Mouse (Mus musculus) limb, embryonic 13.5 days (tissue): Measurements from ENCODE around the gene Itgae. TPM values are rescaled to one million over a fixed set of nuclear protein-coding genes. Genes with fewer than 3 reads are reported as not detected.

ENCODE experiments used
- ATAC-seq: fragments of 200-750 bp; cut with Nextera tagmentation; 2 replicates; pipeline ENCODE4 v1.8.0; 2017; ENCODE audit warnings: low read depth, moderate number of reproducible peaks, moderate TSS enrichment; ENCODE audit not compliant: low FRiP score
- H3K27ac ChIP-seq: fragments of 300-500 bp; sonication (generic); 2 replicates; pipeline ENCODE4 v1.5.1; 2015; ENCODE audit warnings: inconsistent platforms, mild to moderate bottlenecking, moderate library complexity
- H3K27me3 ChIP-seq: fragments of 300-500 bp; sonication (generic); 2 replicates; pipeline ENCODE4 v1.6.1; 2015; ENCODE audit warnings: mild to moderate bottlenecking, inconsistent platforms
- H3K36me3 ChIP-seq: fragments of 300-500 bp; sonication (generic); 2 replicates; pipeline ENCODE4 v1.6.1; 2015; ENCODE audit warnings: inconsistent platforms, mild to moderate bottlenecking, moderate library complexity
- H3K4me1 ChIP-seq: fragments of 300-500 bp; sonication (generic); 2 replicates; pipeline ENCODE4 v1.6.1; 2015; ENCODE audit warnings: inconsistent platforms
- H3K4me2 ChIP-seq: fragments of 300-500 bp; sonication (generic); replicated peaks from 2 replicates; pipeline ENCODE4 v1.6.1; 2015; ENCODE audit warnings: inconsistent platforms, mild to moderate bottlenecking, moderate library complexity
- H3K4me3 ChIP-seq: fragments of 300-500 bp; sonication (generic); 2 replicates; pipeline ENCODE4 v1.5.1; 2015; ENCODE audit warnings: moderate library complexity, mild to moderate bottlenecking, inconsistent platforms
- H3K9ac ChIP-seq: fragments of 300-500 bp; sonication (generic); 2 replicates; pipeline ENCODE4 v1.6.1; 2015; ENCODE audit warnings: mild to moderate bottlenecking, inconsistent platforms
- H3K9me3 ChIP-seq: fragments of 300-500 bp; sonication (generic); 2 replicates; pipeline ENCODE4 v1.6.1; 2016; ENCODE audit warnings: inconsistent platforms
- WGBS: fragments of 180-500 bp; shearing (Covaris S2); methylation state at CpG from one replicate; pipeline ENCODE4 v1.1.7; 2015; 5-methylcytosine and 5-hydroxymethylcytosine counted together
- polyA plus RNA-seq: library from polyadenylated mRNA; unstranded; fragments of >200 nt; fragmentation: Nextera tagmentation; extraction: Ambion mirVana; gene quantifications from 2 replicates; pipeline ENCODE4 v1.2.1, GENCODE M21; 2015

The Itgae gene
- polyA plus RNA-seq, 1 experiment from 2014 or later = 0.57 TPM

DNA sequence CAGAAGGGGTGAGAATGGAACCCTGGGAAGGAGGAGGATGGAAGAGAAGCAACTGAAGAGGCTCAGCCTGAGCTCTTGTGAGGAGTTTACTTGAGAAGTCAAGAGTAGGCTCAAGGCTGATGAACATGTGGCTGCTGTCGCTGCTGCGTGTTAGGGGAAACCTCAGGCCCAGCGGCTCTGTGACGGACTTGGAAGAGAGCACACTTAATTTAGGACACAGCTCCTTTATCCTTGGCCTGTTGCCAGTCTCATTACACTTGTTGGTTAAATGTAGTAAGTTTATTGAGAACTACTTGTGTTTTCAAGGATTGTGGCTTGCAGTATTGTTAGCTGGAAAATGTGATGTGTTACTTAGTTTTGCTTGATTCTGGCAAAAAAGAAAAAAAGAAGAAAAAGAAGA, 13.7 kb upstream of the Itgae start:
- Histone ChIP-seq H3K4me3 (no peak overlapping the region), H3K27ac (no peak overlapping the region), H3K4me1 (no peaks in the 10 kb centered on the region), H3K27me3 (no peaks in the 10 kb centered on the region), H3K4me2 (no peak overlapping the region), H3K36me3 (peaks cover 86% of the 10 kb centered on the region), H3K9me3 (no peaks in the 10 kb centered on the region), H3K9ac (no peak overlapping the region)
- 65% methylated on average over 4 of the region's 4 CpGs for WGBS
- no peak for ATAC-seq

DNA sequence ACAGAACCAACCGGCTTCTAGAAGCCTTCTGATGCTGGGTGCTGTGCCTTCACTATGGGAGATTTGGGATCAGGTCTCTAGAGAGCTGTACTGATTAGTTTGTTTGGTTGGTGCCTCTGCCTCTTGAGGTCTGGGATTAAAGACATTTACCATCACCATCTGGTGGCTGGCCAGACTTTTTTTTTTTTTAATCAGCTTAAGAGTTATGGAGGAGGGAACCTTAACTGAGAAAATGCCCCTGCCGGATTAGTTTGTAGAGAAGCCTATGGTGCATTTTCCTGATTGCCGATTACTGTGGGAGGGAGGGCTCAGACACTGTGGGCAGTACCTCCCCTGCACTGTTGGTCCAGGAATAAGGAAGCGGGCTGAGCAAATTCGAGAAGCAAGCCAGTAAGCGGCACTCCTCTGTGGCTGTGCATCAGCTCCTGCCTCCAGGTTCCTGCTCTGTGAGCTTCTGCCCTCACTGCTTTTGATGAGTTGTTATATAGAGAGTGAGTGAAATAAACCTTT, 13.1 kb upstream of the Itgae start:
- peaks cover 89% of the 10 kb centered on the region for H3K36me3 ChIP-seq

DNA sequence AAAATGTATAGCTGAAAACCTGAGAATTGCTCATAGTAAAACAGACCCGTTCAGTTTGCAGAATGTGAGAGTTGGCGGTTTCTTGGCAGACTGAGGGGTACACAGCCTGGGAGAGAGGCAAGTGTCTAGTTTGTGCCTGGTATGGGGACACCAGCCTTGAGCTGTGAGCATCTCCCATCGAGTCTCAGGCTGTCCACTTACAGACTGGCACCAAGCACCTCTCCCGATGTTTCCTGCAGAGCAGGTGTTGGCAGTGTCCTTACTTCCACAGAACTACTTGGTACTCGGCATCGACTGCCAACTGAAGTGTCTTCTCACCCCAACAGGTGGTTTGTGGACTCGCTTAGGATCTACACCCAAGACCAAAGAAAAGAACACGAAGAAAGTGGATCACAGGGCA, 11.8 kb upstream of the Itgae start:
- no peaks in the 10 kb centered on the region for H3K27me3 ChIP-seq
- H3K4me1 ChIP-seq = no peaks in the 10 kb centered on the region
- no peak overlapping the region for H3K4me2 ChIP-seq
- peaks cover 81% of the 10 kb centered on the region for H3K36me3 ChIP-seq
- no peak overlapping the region for H3K9ac ChIP-seq
- no peaks in the 10 kb centered on the region for H3K9me3 ChIP-seq
- no peak overlapping the region for H3K27ac ChIP-seq
- WGBS = 92% methylated on average over 8 of the region's 8 CpGs
- ATAC-seq = no peak
- no peak overlapping the region for H3K4me3 ChIP-seq

More for the DNA sequence above, 13.1 kb upstream of the Itgae start:
- Histone ChIP-seq H3K4me2 (no peak overlapping the region), H3K9ac (no peak overlapping the region), H3K27me3 (no peaks in the 10 kb centered on the region), H3K4me3 (no peak overlapping the region), H3K9me3 (no peaks in the 10 kb centered on the region), H3K4me1 (no peaks in the 10 kb centered on the region), H3K27ac (no peak overlapping the region)
- WGBS = 85% methylated on average over 6 of the region's 6 CpGs
- no peak for ATAC-seq

DNA sequence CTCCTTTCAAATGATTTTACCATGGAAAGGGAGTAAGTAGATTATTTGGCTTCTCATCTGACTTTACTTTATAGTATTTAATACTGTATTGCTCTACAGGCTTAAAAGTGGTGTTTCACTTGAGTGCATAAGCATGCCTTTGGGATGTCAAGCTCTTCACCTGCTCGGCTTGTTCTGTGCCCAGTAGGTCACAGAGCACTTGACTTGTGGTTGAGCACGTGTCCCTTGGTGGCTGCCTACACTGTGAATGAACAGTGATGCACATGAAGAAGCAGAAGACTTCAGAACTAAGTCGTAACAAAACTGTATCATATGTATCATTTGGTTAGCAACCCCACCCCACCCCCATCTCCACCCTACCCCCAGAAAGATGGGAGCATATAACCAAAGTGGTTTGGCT, 10.1 kb upstream of the Itgae start:
- Histone ChIP-seq H3K36me3 (peaks cover 64% of the 10 kb centered on the region), H3K4me3 (no peak overlapping the region), H3K27ac (no peak overlapping the region), H3K4me2 (no peak overlapping the region), H3K9me3 (no peaks in the 10 kb centered on the region), H3K9ac (no peak overlapping the region), H3K27me3 (no peaks in the 10 kb centered on the region), H3K4me1 (peaks cover 16% of the 10 kb centered on the region)
- WGBS = 90% methylated on average over 3 of the region's 3 CpGs
- ATAC-seq = no peak

DNA sequence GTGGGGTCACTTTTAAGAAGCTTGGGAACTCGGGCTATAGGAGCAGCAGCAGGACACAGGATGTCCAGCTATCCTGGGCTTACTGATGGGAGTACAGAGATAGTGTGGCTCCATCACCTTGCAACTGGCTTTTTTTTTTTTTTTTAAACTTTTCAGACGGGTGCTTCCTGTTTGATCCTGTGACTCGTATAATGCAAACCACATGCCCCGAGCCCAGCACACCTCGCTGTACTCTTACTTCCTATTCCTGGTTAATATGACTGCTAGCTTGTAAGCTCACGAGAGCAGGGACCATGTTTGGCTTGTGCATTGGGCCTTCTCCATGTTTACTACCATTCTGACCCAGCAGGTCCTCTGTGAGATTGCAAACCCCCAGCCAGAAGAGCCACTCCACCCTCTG, 6.1 kb upstream of the Itgae start:
- Histone ChIP-seq H3K36me3 (peaks cover 31% of the 10 kb centered on the region), H3K4me2 (peak overlapping the region; percentile 42), H3K27ac (peak overlapping the region; percentile 79), H3K9ac (no peak overlapping the region), H3K9me3 (no peaks in the 10 kb centered on the region), H3K4me1 (peaks cover 38% of the 10 kb centered on the region), H3K4me3 (no peak overlapping the region), H3K27me3 (no peaks in the 10 kb centered on the region)
- WGBS = 16% methylated on average over 6 of the region's 6 CpGs
- peak; percentile 29; the same call in 1 of the 2 replicates for ATAC-seq

DNA sequence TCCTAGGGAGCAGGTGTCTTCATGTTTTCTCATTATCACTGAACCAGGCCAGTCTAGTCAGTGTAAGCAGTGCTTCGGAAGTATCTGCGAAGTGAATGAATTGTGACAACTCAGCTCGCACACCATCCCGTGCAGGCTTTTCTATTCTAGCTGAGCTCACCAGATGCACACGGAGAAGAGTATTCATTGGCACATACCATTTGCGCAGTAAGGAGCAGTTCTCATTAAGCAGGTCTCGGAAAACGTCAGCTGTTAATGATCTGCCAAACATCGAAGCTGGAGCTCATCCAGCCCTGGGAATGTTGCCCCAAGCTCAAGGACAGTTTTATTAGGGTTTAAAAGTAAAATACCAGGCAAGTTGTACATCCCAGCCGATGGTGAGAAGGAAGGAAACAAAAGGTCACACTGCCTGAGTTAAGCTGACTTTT, 5.6 kb upstream of the Itgae start:
- no peaks in the 10 kb centered on the region for H3K9me3 ChIP-seq
- H3K4me3 ChIP-seq = no peak overlapping the region
- H3K36me3 ChIP-seq = peaks cover 27% of the 10 kb centered on the region
- peak overlapping the region; percentile 79 for H3K27ac ChIP-seq
- peaks cover 38% of the 10 kb centered on the region for H3K4me1 ChIP-seq
- 31% methylated on average over 10 of the region's 10 CpGs for WGBS
- ATAC-seq = peak; percentile 83
- H3K9ac ChIP-seq = no peak overlapping the region
- H3K4me2 ChIP-seq = peak overlapping the region; percentile 42
- no peaks in the 10 kb centered on the region for H3K27me3 ChIP-seq

DNA sequence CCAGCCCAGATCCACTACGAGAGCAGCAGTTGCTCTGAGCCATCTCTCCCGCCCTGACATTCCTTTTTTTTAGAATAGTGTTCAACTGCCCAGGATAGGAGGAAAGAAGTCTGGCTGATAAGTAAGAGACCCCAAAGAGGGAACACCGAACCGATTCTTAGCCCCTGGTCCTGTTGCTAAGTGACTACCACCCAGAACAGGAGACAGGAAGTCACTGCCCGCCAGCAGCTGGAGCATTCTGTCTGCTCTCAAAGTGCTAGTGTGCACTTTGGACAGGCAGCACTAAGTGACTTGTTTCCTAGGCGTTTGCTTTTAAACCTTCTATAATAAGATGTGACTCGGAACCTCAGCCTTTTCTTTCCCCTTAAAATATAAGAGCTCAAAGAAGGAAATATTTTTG, 5.0 kb upstream of the Itgae start:
- peak overlapping the region; percentile 42 for H3K4me2 ChIP-seq
- no peak overlapping the region for H3K9ac ChIP-seq
- peaks cover 25% of the 10 kb centered on the region for H3K36me3 ChIP-seq
- WGBS = 41% methylated on average over 7 of the region's 7 CpGs
- no peaks in the 10 kb centered on the region for H3K9me3 ChIP-seq
- H3K4me1 ChIP-seq = peaks cover 38% of the 10 kb centered on the region
- no peak overlapping the region for H3K4me3 ChIP-seq
- no peaks in the 10 kb centered on the region for H3K27me3 ChIP-seq
- H3K27ac ChIP-seq = peak overlapping the region; percentile 79
- no peak for ATAC-seq

DNA sequence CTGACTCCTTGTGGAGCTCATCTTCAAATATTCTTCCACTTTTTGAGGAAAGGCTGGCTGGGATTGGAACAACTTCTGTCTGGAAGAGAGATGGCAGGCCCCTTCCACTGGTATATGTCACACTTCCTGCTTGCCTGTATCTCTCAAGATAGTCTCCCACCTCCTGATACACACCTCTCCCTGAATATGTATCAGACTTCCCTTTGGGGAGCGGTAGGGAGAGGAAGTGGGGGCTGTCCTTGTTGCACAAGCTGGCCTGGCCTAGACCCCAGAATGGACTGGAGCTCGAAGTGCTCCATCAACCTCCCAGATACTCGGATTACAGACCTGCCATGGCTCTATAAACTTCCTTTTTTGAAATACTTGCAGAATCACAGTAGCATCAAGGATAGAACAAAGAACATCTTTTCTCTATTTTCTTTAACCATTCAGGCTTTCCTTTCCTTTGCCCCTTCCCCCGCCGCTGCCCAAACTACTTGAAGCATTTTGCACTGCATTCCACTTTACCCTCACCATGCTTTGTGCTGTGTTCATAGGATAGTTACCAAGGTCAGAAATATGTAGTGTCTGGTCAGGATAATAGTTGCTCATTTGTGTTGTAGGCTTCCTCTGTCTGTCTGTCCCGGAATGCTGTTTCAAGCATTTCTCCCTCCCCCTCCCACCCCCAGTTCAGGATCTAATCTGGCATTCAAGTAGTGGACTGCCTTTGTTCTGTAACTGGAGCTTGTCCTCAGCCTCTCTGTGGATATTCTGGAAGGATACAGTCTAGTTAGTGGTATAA, 2.5 kb upstream of the Itgae start:
- no peaks in the 10 kb centered on the region for H3K27me3 ChIP-seq
- H3K4me2 ChIP-seq = no peak overlapping the region
- H3K4me3 ChIP-seq = no peak overlapping the region
- H3K36me3 ChIP-seq = no peaks in the 10 kb centered on the region
- no peak for ATAC-seq
- 75% methylated on average over 6 of the region's 6 CpGs for WGBS
- H3K9me3 ChIP-seq = no peaks in the 10 kb centered on the region
- H3K4me1 ChIP-seq = peaks cover 38% of the 10 kb centered on the region
- no peak overlapping the region for H3K9ac ChIP-seq
- no peak overlapping the region for H3K27ac ChIP-seq

DNA sequence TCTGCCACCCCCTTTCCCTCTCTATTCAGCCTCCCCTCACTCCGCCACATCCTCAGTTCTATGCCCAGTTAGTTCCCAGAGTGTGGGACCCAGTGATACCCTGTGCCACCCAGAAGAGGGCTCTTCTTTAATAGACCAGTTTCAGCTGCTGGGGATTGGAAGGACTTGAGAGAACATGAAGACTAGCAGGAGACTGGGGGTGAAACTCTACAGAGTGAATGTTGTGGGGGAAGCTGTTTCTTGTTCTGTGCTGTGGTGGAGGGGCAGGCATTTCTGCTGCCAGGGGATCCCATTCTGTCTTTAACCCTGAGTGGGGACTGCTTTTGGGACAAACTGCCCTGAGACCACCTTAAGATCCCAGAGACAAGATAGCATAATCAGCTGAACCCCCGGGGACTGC, 443 bp downstream of the Itgae start:
- peaks cover 17% of the 10 kb centered on the region for H3K4me1 ChIP-seq

DNA sequence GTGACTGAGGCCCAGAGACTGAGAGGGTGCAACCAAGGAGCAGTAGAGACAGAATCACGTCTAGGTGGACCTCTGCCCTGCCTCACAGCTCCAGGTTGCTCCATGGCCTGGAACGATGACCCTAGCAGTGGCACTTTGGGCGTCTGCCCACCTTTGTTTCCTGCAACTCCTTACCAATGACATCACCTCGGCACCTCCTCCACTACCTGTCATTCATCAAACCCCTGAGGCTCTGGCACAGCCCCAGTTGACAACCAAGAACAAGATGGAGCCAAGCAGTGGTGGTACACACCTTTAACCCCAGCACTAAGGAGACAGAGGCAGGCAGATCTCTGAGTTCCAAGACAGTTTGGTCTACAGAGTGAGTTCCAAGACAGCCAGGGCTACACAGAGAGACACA, 1.7 kb downstream of the Itgae start:
- Histone ChIP-seq H3K36me3 (no peaks in the 10 kb centered on the region), H3K4me3 (no peak overlapping the region), H3K27ac (no peak overlapping the region), H3K4me2 (no peak overlapping the region), H3K9ac (no peak overlapping the region), H3K4me1 (0 out of 2 replicates have a peak, but pooled peaks cover 11% of the 10 kb centered on the region), H3K9me3 (no peaks in the 10 kb centered on the region), H3K27me3 (no peaks in the 10 kb centered on the region)
- 80% methylated on average over 4 of the region's 4 CpGs for WGBS
- ATAC-seq = no peak

More for the DNA sequence above, 443 bp downstream of the Itgae start:
- no peaks in the 10 kb centered on the region for H3K9me3 ChIP-seq
- no peak overlapping the region for H3K4me2 ChIP-seq
- H3K9ac ChIP-seq = no peak overlapping the region
- H3K27me3 ChIP-seq = no peaks in the 10 kb centered on the region
- no peak overlapping the region for H3K27ac ChIP-seq
- H3K36me3 ChIP-seq = no peaks in the 10 kb centered on the region
- ATAC-seq = no peak
- WGBS = 84% methylated on average over 2 of the region's 2 CpGs
- no peak overlapping the region for H3K4me3 ChIP-seq

DNA sequence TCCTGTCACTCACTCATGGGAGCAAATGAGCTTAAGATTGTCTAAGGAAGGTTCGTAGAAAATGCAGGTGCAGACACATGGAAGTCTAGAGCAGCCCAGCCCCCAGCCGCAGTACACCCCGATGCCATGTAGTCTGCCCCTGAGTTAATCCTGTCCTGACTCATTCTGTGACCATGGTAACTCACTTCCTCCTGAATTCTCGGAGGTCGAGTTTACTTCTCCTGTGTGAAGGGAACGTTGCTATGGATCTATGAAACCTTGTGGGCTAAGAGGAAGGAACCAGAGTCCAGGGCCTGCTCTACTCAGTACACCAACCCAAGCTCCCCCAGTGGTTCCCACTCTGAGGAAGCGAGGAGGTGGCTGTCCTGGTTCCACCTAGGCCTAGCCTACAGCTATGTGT, 2.5 kb downstream of the Itgae start:
- no peaks in the 10 kb centered on the region for H3K36me3 ChIP-seq
- no peak overlapping the region for H3K9ac ChIP-seq
- no peak overlapping the region for H3K27ac ChIP-seq
- H3K4me2 ChIP-seq = no peak overlapping the region
- 0 out of 2 replicates have a peak, but pooled peaks cover 6% of the 10 kb centered on the region for H3K4me1 ChIP-seq
- ATAC-seq = no peak
- WGBS = 77% methylated on average over 7 of the region's 7 CpGs
- no peak overlapping the region for H3K4me3 ChIP-seq
- H3K27me3 ChIP-seq = no peaks in the 10 kb centered on the region
- no peaks in the 10 kb centered on the region for H3K9me3 ChIP-seq

DNA sequence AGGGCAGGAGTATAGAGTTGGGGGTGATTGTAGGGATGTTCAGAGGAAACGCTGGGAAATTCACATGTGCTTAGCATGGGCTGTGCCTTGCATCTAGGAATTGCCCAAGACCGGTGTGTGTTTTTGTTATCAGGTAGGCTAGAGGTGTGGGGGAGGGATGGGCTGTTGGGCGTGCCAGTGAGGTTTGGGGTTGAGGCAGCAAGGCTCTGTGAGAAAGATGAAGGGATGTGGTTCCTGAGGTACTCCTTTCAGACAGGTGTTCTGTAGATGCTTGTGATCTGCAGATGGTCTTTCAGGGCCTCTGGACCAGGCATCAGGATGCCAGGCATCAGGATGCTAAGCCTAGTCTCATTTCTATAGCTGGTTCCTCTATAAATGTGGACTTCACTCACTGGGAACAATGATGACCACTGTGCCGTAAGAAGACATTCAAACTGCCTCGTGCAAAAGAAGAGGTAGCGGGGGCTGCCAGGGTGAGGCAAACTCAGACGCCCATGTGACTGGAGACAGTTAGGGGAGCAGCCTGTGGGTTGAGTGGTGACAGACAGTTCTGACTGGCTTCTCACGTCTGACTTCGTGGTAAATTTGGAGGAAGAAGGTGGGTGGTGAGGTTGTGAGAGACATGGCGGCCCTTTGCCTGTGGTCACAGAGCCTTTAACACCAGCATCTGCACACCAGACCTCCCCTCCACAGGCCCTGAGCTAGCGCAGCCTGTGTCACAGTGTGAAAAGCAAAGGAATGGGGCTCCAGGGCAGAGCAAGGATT, 4.0 kb downstream of the Itgae start:
- Histone ChIP-seq H3K9ac (no peak overlapping the region), H3K4me3 (no peak overlapping the region), H3K27me3 (no peaks in the 10 kb centered on the region), H3K27ac (no peak overlapping the region), H3K9me3 (no peaks in the 10 kb centered on the region), H3K4me2 (no peak overlapping the region), H3K36me3 (no peaks in the 10 kb centered on the region), H3K4me1 (peaks cover 2% of the 10 kb centered on the region; the same call in 1 of the 2 replicates)
- ATAC-seq = no peak
- 73% methylated on average over 11 of the region's 11 CpGs for WGBS
